Mouse (Mus musculus): Measurements from ENCODE around the gene Lsp1. TPM values are rescaled to one million over a fixed set of nuclear protein-coding genes. Genes with fewer than 3 reads are reported as not detected.

Lsp1 gene
- polyA plus RNA-seq, 2 experiments: 45.8 to 102 TPM

DNA sequence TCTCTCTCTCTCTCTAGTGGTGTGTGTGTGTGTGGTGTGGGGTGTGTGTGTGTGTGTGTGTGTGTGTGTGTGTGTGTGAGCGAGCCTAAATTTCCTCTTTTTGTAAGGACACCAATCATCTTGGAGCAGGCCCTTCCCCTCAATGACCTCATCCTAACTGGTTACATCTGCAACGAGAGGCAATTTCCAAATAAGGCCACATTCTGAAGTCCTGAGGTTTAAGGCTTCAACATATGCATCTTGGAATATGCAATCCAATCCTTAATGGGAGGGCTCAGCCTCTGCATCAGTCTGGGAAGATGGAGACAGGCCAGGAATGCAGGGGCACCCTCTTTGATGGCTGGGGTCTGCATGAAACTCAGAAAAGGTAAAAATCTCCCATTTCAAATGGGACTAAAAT, 2.6 kb upstream of the Lsp1 start:
- ATAC-seq (ENCODE audit: low FRiP score, low read depth) (peak; percentile 84), DNase-seq (ENCODE audit: low spot score) (peak; percentile 89)
- H3K9ac ChIP-seq (ENCODE audit: low read depth, low read length, severe bottlenecking): no peak overlapping the region
- no peak for TF ChIP-seq POLR2A (IDR thresholded peaks at IDR 0.05; ENCODE audit: borderline replicate concordance, extremely low read depth, insufficient read depth, insufficient read length)
- H3K4me3 ChIP-seq (replicated peaks; ENCODE audit: low read length): no peak overlapping the region
- no peak overlapping the region for H3K4me2 ChIP-seq (replicated peaks; ENCODE audit: low read depth, low read length, severe bottlenecking)
- H3K4me1 ChIP-seq (ENCODE audit: control insufficient read depth, insufficient read depth, low read length): peaks cover 42% of the 10 kb centered on the region
- H3K27ac ChIP-seq (replicated peaks; ENCODE audit: low read depth, low read length): peak overlapping the region; percentile 83
- H3K9me3 ChIP-seq (ENCODE audit: control insufficient read depth, low read length): no peaks in the 10 kb centered on the region
- H3K36me3 ChIP-seq (ENCODE audit: control insufficient read depth, insufficient read depth, low read length): no peaks in the 10 kb centered on the region
- no peaks in the 10 kb centered on the region for H3K27me3 ChIP-seq (ENCODE audit: control insufficient read depth, insufficient read depth, low read length)
- WGBS: 7% methylated on average over 2 of the region's 2 CpGs

DNA sequence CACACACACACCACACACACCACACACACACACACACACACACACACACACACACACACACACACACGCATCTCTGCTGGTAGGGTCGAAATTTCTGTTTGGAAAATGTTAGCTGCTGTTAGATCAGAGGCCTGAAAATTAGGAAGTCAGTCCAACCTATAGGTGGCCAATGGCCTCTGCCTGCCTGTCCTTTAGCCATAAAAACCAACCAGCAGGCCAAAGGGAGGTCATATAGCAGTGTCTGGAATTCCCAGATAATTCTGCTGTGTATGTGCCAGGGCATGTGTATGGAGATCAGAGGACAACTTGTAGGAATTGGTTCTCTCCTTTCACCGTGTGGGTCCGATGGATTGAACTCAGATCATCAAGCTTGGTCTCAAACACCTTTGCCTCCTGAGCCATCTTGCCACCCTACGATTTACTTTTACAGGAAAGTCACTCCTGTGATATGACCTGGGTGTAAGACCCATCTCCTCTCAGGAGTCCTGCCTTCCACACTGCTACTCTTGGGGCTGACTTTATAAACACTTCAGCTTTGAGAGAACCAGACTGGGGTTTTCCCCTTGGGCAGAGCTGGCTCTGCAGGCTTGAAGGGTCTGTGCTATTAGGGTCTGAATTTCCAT, 1.8 kb upstream of the Lsp1 start:
- Histone ChIP-seq H3K9ac (ENCODE audit: low read depth, low read length, severe bottlenecking) (no peak overlapping the region), H3K27me3 (ENCODE audit: control insufficient read depth, insufficient read depth, low read length) (no peaks in the 10 kb centered on the region), H3K4me1 (ENCODE audit: control insufficient read depth, insufficient read depth, low read length) (peaks cover 42% of the 10 kb centered on the region), H3K9me3 (ENCODE audit: control insufficient read depth, low read length) (no peaks in the 10 kb centered on the region), H3K27ac (replicated peaks; ENCODE audit: low read depth, low read length) (peak overlapping the region; percentile 83), H3K4me3 (replicated peaks; ENCODE audit: low read length) (no peak overlapping the region), H3K36me3 (ENCODE audit: control insufficient read depth, insufficient read depth, low read length) (no peaks in the 10 kb centered on the region), H3K4me2 (replicated peaks; ENCODE audit: low read depth, low read length, severe bottlenecking) (no peak overlapping the region)
- 81% methylated on average over 5 of the region's 5 CpGs for WGBS
- ATAC-seq (ENCODE audit: low FRiP score, low read depth) (no peak), DNase-seq (ENCODE audit: low spot score) (no peak)
- no peak for TF ChIP-seq POLR2A (IDR thresholded peaks at IDR 0.05; ENCODE audit: borderline replicate concordance, extremely low read depth, insufficient read depth, insufficient read length)

DNA sequence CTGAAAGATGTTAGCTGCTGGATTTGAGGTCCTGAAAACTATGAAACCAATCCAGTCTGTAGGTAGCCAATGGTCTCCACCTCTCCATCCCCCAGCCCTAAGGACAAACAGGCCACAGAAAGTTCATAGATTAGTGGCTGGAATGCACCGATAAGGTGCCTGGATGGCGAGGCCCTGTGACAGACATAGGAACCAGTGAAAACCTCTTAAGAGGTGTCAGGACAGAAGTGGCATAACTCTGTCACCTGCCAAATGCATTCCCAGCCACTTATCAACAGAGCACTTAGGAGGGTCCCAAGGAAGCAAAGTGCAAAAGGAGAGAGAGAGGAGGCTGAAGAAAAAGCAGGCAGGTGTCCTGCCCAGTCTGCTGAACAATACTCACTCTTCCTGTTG, 1.3 kb upstream of the Lsp1 start:
- no peak overlapping the region for H3K4me3 ChIP-seq (replicated peaks; ENCODE audit: low read length)
- ATAC-seq (ENCODE audit: low FRiP score, low read depth) (no peak), DNase-seq (ENCODE audit: low spot score) (no peak)
- H3K27ac ChIP-seq (replicated peaks; ENCODE audit: low read depth, low read length): peak overlapping the region; percentile 83
- no peak overlapping the region for H3K4me2 ChIP-seq (replicated peaks; ENCODE audit: low read depth, low read length, severe bottlenecking)
- no peak overlapping the region for H3K9ac ChIP-seq (ENCODE audit: low read depth, low read length, severe bottlenecking)
- H3K4me1 ChIP-seq (ENCODE audit: control insufficient read depth, insufficient read depth, low read length): peaks cover 40% of the 10 kb centered on the region
- H3K36me3 ChIP-seq (ENCODE audit: control insufficient read depth, insufficient read depth, low read length): no peaks in the 10 kb centered on the region
- H3K9me3 ChIP-seq (ENCODE audit: control insufficient read depth, low read length): no peaks in the 10 kb centered on the region
- WGBS: 72% methylated on average over 2 of the region's 2 CpGs
- TF ChIP-seq POLR2A (IDR thresholded peaks at IDR 0.05; ENCODE audit: borderline replicate concordance, extremely low read depth, insufficient read depth, insufficient read length): no peak
- H3K27me3 ChIP-seq (ENCODE audit: control insufficient read depth, insufficient read depth, low read length): no peaks in the 10 kb centered on the region

DNA sequence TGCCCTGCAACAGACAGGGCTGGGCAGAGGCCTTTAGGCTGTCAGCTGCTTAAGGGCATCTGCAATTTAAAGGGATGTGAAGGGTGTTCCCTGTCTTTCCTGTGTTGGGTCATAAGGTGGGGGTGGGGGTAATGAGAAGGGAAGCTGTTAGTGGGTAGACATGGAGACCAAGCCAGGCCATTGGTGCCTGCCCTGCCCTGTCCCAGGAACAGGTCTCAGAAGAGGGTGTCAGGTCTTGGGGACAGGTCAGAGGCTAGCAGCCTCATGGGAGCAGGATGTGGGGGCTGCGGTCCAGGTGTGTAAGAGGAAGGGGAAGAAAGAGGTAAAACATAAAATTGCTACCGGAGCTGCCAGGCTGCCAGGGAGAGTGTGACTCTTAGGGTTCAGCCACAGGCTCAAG, 837 bp downstream of the Lsp1 start:
- Histone ChIP-seq H3K27ac (replicated peaks; ENCODE audit: low read depth, low read length) (no peak overlapping the region), H3K36me3 (ENCODE audit: control insufficient read depth, insufficient read depth, low read length) (no peaks in the 10 kb centered on the region), H3K4me3 (replicated peaks; ENCODE audit: low read length) (no peak overlapping the region), H3K9me3 (ENCODE audit: control insufficient read depth, low read length) (no peaks in the 10 kb centered on the region), H3K9ac (ENCODE audit: low read depth, low read length, severe bottlenecking) (no peak overlapping the region), H3K4me1 (ENCODE audit: control insufficient read depth, insufficient read depth, low read length) (peaks cover 30% of the 10 kb centered on the region), H3K4me2 (replicated peaks; ENCODE audit: low read depth, low read length, severe bottlenecking) (no peak overlapping the region), H3K27me3 (ENCODE audit: control insufficient read depth, insufficient read depth, low read length) (no peaks in the 10 kb centered on the region)
- 90% methylated on average over 2 of the region's 2 CpGs for WGBS
- ATAC-seq (ENCODE audit: low FRiP score, low read depth): no peak
- DNase-seq (ENCODE audit: low spot score): no peak
- TF ChIP-seq POLR2A (IDR thresholded peaks at IDR 0.05; ENCODE audit: borderline replicate concordance, extremely low read depth, insufficient read depth, insufficient read length): no peak

DNA sequence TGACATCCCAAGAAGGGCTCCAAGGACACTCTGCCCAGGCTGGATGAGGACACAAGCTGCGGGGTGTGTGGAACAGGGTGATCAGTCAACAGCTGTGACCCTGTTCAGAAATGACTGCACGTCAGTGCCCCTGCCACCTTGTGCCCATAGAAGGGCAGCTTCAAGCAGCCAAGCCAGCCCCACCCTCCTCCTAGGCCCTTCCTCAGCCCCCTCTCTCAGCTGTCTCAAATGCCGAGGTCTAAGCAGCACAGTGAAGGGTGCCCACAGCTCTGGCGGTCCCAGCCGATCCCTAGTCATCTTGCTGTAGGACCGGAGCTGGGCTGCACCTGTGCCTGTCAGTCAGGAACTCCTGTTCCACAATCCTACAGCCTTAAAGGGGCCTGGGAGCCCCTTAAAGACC, 1.6 kb downstream of the Lsp1 start:
- Histone ChIP-seq H3K9ac (ENCODE audit: low read depth, low read length, severe bottlenecking) (no peak overlapping the region), H3K27me3 (ENCODE audit: control insufficient read depth, insufficient read depth, low read length) (no peaks in the 10 kb centered on the region), H3K4me1 (ENCODE audit: control insufficient read depth, insufficient read depth, low read length) (peaks cover 24% of the 10 kb centered on the region), H3K4me3 (replicated peaks; ENCODE audit: low read length) (no peak overlapping the region), H3K36me3 (ENCODE audit: control insufficient read depth, insufficient read depth, low read length) (no peaks in the 10 kb centered on the region), H3K9me3 (ENCODE audit: control insufficient read depth, low read length) (no peaks in the 10 kb centered on the region), H3K27ac (replicated peaks; ENCODE audit: low read depth, low read length) (no peak overlapping the region), H3K4me2 (replicated peaks; ENCODE audit: low read depth, low read length, severe bottlenecking) (no peak overlapping the region)
- no peak for TF ChIP-seq POLR2A (IDR thresholded peaks at IDR 0.05; ENCODE audit: borderline replicate concordance, extremely low read depth, insufficient read depth, insufficient read length)
- ATAC-seq (ENCODE audit: low FRiP score, low read depth) (peak; percentile 56), DNase-seq (ENCODE audit: low spot score) (peak; percentile 35)
- 77% methylated on average over 6 of the region's 6 CpGs for WGBS
